Mouse (Mus musculus) forebrain, embryonic 14.5 days (tissue): ENCODE results near the gene Bcdin3d. TPM values are rescaled to one million over a fixed set of nuclear protein-coding genes. Genes with fewer than 3 reads are reported as not detected.

Experiments
- ATAC-seq: fragments of 200-750 bp; cut with Nextera tagmentation; 2 replicates; pipeline ENCODE4 v1.8.0; 2017; ENCODE audit warnings: mild to moderate bottlenecking, moderate library complexity
- DNase-seq: peaks from one replicate; pipeline ENCODE4 v3.0.0-alpha.2; 2015; ENCODE audit warnings: low spot score
- H3K27ac ChIP-seq: fragments of 300-500 bp; sonication (generic); 2 replicates; pipeline ENCODE4 v1.5.1; 2014; ENCODE audit warnings: low read depth, mild to moderate bottlenecking, control low read depth, low read length, moderate library complexity
- H3K27me3 ChIP-seq: fragments of 300-500 bp; sonication (generic); replicated peaks from 2 replicates; pipeline ENCODE4 v1.6.1; 2014; ENCODE audit warnings: low read length, control low read depth, mixed read lengths; ENCODE audit not compliant: control insufficient read depth, insufficient read depth
- H3K36me3 ChIP-seq: fragments of 300-500 bp; sonication (generic); 2 replicates; pipeline ENCODE4 v1.6.1; 2014; ENCODE audit warnings: low read length, control low read depth; ENCODE audit not compliant: control insufficient read depth, insufficient read depth
- H3K4me1 ChIP-seq: fragments of 300-500 bp; sonication (generic); 2 replicates; pipeline ENCODE4 v1.6.1; 2014; ENCODE audit warnings: antibody characterized with exemption, low read length, control low read depth; ENCODE audit not compliant: control insufficient read depth, insufficient read depth
- H3K4me2 ChIP-seq: fragments of 300-500 bp; sonication (generic); 2 replicates; pipeline ENCODE4 v1.6.1; 2014; ENCODE audit warnings: mild to moderate bottlenecking, control low read depth, low read length
- H3K4me3 ChIP-seq: fragments of 300-500 bp; sonication (generic); 2 replicates; pipeline ENCODE4 v1.5.1; 2014; ENCODE audit warnings: low read depth, low read length, control low read depth
- H3K9ac ChIP-seq: fragments of 300-500 bp; sonication (generic); 2 replicates; pipeline ENCODE4 v1.6.1; 2014; ENCODE audit warnings: mild to moderate bottlenecking, low read length, control low read depth, moderate library complexity
- H3K9me3 ChIP-seq: fragments of 300-500 bp; sonication (generic); replicated peaks from 2 replicates; pipeline ENCODE4 v1.6.1; 2016; ENCODE audit warnings: low read length, control low read depth, mixed read lengths; ENCODE audit not compliant: control insufficient read depth
- WGBS: fragments of 180-500 bp; shearing (Covaris S2); extraction: QIAGEN DNeasy Blood & Tissue Kit; methylation state at CpG from one replicate; pipeline ENCODE4 v1.1.7; 2014; 5-methylcytosine and 5-hydroxymethylcytosine counted together
- polyA plus RNA-seq: library from polyadenylated mRNA; unstranded; fragments of >200 nt; fragmentation: Nextera tagmentation; extraction: Ambion mirVana; gene quantifications from 2 replicates; pipeline ENCODE4 v1.2.1, GENCODE M21; 2014

Gene Bcdin3d
- polyA plus RNA-seq, 1 experiment from 2014 or later: 25.4 TPM

GRCm38 (mm10) chr15:99422551-99422950 is 52.0 kb downstream of the Bcdin3d start:
- Histone ChIP-seq H3K9ac (no peak overlapping the region), H3K36me3 (peaks cover 54% of the 10 kb centered on the region), H3K4me2 (no peak overlapping the region), H3K4me1 (peaks cover 6% of the 10 kb centered on the region), H3K27me3 (no peaks in the 10 kb centered on the region), H3K27ac (no peak overlapping the region), H3K9me3 (no peaks in the 10 kb centered on the region), H3K4me3 (no peak overlapping the region)
- no peak for DNase-seq
- no peak for ATAC-seq
- WGBS: 93% methylated on average over 23 of the region's 23 CpGs

DNA sequence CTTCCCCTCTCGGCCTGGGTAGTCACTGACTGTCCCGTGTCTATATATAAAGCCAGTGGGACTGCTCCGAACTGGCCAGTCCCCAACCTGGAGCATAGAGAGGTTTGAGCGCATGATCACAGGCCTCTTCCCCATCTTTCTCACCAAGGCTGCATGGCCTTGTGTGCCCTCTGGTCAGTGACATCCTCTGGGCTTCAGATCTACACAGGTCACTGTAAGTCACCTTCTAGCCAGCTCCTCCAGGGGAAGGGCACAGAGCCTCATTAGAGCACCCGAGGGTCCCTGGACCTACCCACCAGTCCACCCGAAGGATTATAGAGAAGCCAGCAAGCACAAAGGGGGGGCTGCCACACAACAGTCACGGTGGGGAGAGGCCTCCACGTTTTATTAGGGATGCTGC is 52.9 kb downstream of the Bcdin3d start:
- no peaks in the 10 kb centered on the region for H3K9me3 ChIP-seq
- 90% methylated on average over 8 of the region's 8 CpGs for WGBS

GRCm38 (mm10) chr15:99421152-99421551 is 53.4 kb downstream of the Bcdin3d start:
- H3K27me3 ChIP-seq: no peaks in the 10 kb centered on the region
- peaks cover 40% of the 10 kb centered on the region for H3K36me3 ChIP-seq
- peaks cover 6% of the 10 kb centered on the region for H3K4me1 ChIP-seq
- no peak for DNase-seq
- WGBS: 76% methylated on average over 9 of the region's 9 CpGs
- peak overlapping the region; percentile 75 for H3K27ac ChIP-seq
- peak; percentile 8; the same call in 1 of the 2 replicates for ATAC-seq
- H3K4me2 ChIP-seq: no peak overlapping the region
- no peaks in the 10 kb centered on the region for H3K9me3 ChIP-seq
- no peak overlapping the region for H3K4me3 ChIP-seq
- H3K9ac ChIP-seq: no peak overlapping the region

More for the DNA sequence above, 52.9 kb downstream of the Bcdin3d start:
- no peaks in the 10 kb centered on the region for H3K27me3 ChIP-seq
- H3K4me1 ChIP-seq: peaks cover 6% of the 10 kb centered on the region
- H3K9ac ChIP-seq: no peak overlapping the region
- no peak overlapping the region for H3K27ac ChIP-seq
- H3K36me3 ChIP-seq: peaks cover 46% of the 10 kb centered on the region
- no peak overlapping the region for H3K4me3 ChIP-seq
- ATAC-seq (no peak), DNase-seq (no peak)
- H3K4me2 ChIP-seq: no peak overlapping the region

GRCm38 (mm10) chr15:99420521-99421014 is 54.0 kb downstream of the Bcdin3d start:
- H3K36me3 ChIP-seq: peaks cover 35% of the 10 kb centered on the region
- H3K4me1 ChIP-seq: peaks cover 6% of the 10 kb centered on the region
- peak; percentile 71 for ATAC-seq
- H3K4me3 ChIP-seq: no peak overlapping the region
- WGBS: 3% methylated on average over 12 of the region's 12 CpGs
- H3K9me3 ChIP-seq: no peaks in the 10 kb centered on the region
- H3K9ac ChIP-seq: peak overlapping the region; percentile 18; the same call in 1 of the 2 replicates
- H3K4me2 ChIP-seq: peak overlapping the region; percentile 27
- no peaks in the 10 kb centered on the region for H3K27me3 ChIP-seq
- DNase-seq: peak; percentile 84
- H3K27ac ChIP-seq: peak overlapping the region; percentile 75

- DNase-seq (no peak), ATAC-seq (no peak)
- WGBS: 15% methylated on average over 5 of the region's 5 CpGs
- peak overlapping the region; percentile 18; the same call in 1 of the 2 replicates for H3K9ac ChIP-seq
- no peak overlapping the region for H3K4me3 ChIP-seq
- peaks cover 30% of the 10 kb centered on the region for H3K36me3 ChIP-seq
- peaks cover 6% of the 10 kb centered on the region for H3K4me1 ChIP-seq
- peak overlapping the region; percentile 75 for H3K27ac ChIP-seq
- H3K27me3 ChIP-seq: no peaks in the 10 kb centered on the region
- no peaks in the 10 kb centered on the region for H3K9me3 ChIP-seq
- H3K4me2 ChIP-seq: peak overlapping the region; percentile 27
Observed at GRCm38 (mm10) chr15:99420101-99420500, 54.4 kb downstream of the Bcdin3d start.

Other genes starting within 250 kb of the Bcdin3d start
- gene Kcnh3, start 249.9 kb downstream of the Bcdin3d start, polyA plus RNA-seq: 3.3 and 3.6 TPM in 2 replicates
- 241 and 247 TPM in 2 replicates for gene Mcrs1, start 222.8 kb downstream of the Bcdin3d start, polyA plus RNA-seq
- gene Prpf40b, start 179.6 kb downstream of the Bcdin3d start, polyA plus RNA-seq: 57.2 and 81.8 TPM in 2 replicates
- 0.11 and 0.52 TPM in 2 replicates for gene Fam186b, start 178.8 kb downstream of the Bcdin3d start, polyA plus RNA-seq
- 3.9 and 5.6 TPM in 2 replicates for gene Fmnl3, start 104.2 kb downstream of the Bcdin3d start, polyA plus RNA-seq
- 230 and 247 TPM in 2 replicates for gene Tmbim6, start 81.8 kb downstream of the Bcdin3d start, polyA plus RNA-seq
- gene Nckap5l, start 17.0 kb downstream of the Bcdin3d start, polyA plus RNA-seq: 9.1 and 12.4 TPM in 2 replicates
- gene Faim2, start 53.4 kb upstream of the Bcdin3d start, polyA plus RNA-seq: 11.6 and 12.7 TPM in 2 replicates
- gene Aqp2, start 104.3 kb upstream of the Bcdin3d start, polyA plus RNA-seq: not detected in 2 replicates
- 0.15 TPM in 1 of 2 replicates, not detected in the other for gene Aqp5, start 116.1 kb upstream of the Bcdin3d start, polyA plus RNA-seq
- 0.10 TPM in 1 of 2 replicates, not detected in the other for gene Aqp6, start 126.7 kb upstream of the Bcdin3d start, polyA plus RNA-seq
- gene Racgap1, start 176.9 kb upstream of the Bcdin3d start, polyA plus RNA-seq: 74.2 and 78.9 TPM in 2 replicates
- 15.6 and 18.9 TPM in 2 replicates for gene Asic1, start 195.6 kb upstream of the Bcdin3d start, polyA plus RNA-seq
- gene Smarcd1, start 227.4 kb upstream of the Bcdin3d start, polyA plus RNA-seq: 90.7 and 98.1 TPM in 2 replicates
- gene Gm17349, start 230.8 kb upstream of the Bcdin3d start, polyA plus RNA-seq: not detected in 2 replicates
- gene Gpd1, start 242.8 kb upstream of the Bcdin3d start, polyA plus RNA-seq: 0.77 and 1.2 TPM in 2 replicates